Mouse (Mus musculus) adrenal gland, adult 18-20 months (tissue): ENCODE results near the gene Map2k7. TPM values are rescaled to one million over a fixed set of nuclear protein-coding genes. Genes with fewer than 3 reads are reported as not detected.
A peak's percentile ranks its signal among the peaks of the same experiment; 100 is the strongest.
"Not testable (repeated sequence)": the region's sequence is repeated elsewhere in the genome, so short reads cannot be mapped to it uniquely, and the experiment has no call there.

Experiments
- DNase-seq, 2 experiments: peaks; one replicate each; pipeline ENCODE4 v3.0.0; 2021 to 2022; ENCODE audit warnings: low spot score in 2 of 2
- total RNA-seq, 2 experiments: library from RNA; stranded (reverse); gene quantifications; 1 replicate in 1 of 2; 2 replicates in 1 of 2; pipeline ENCODE4 v1.2.3; 2021

The Map2k7 gene
- total RNA-seq, 2 experiments from 2014 or later: 79.0 to 93.2 TPM

DNA sequence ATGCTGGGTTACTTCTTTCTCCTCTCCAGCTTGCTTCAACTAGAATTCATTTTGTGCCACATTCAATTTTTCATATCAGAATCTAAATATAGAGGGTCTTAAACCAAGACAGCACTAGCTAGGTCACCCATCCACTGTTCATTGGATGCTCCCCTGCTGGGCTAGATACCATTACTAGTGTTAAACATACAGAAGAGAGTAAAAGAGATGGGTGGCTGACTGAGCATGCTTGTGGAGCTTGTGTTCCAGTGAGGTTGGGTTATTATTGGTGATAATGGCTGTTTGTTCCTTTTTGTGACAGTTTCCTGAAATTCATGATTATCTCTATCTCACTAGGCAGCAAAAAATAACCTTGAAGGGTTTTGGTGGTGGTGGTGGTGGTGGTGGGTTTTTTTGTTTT lies 16.5 kb upstream of the Map2k7 start:
- DNase-seq: no peak

DNA sequence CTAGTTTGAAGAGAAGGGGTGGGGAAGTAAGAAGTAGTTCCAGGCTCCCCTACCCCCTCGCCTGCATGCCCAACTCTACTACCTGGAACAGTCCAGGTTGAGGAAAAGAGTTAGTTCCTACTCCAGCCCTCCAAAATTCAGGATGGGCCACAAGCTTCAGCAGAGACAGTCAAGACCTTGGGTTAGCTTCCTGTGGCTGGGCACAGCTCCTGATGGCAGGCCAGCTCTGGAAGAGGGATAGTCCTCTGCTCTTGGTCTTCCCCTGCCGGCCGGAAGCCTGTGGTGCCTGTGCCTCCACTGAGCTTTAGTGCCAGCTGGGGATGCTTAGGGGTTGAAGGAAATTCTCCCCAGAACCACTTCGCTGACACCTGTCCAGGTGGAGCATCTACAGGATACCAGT lies 12.2 kb upstream of the Map2k7 start:
- DNase-seq: no peak

DNA sequence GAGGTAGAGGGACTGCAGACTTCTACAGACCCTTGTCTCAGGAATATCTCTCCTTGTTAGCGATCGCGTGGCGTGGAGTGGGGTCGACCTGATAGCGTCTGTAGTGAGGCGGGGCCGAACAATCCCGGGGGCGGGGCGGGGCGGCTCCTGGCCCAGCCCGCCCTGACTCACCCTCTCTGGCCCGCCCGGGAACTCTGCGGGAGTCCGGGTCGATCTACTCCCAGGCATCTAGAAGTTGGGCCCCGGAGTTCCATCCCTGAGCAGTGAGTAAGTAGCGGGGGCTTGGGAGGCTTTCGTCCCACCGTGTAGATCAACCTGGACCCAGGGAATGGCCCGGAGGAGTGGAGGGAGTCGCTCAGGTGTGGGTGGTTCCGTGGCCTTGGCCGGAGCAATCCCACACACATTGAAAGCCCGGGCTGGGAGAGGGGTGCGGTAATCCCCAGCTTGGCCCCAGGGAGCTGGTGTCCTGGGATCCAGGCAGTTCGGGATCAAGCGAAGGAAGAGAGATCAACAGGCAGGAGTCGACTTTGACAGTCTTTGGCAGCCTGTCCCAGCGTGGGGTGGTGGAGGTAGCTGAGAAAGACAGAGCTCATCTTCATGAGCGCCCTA lies 11.7 kb upstream of the Map2k7 start, which contains the start of gene Lrrc8e:
Gene Lrrc8e, plus strand, starts transcription at position 89 of the 609 bp plus-strand sequence.
- DNase-seq: peak; percentile 62 to 76

DNA sequence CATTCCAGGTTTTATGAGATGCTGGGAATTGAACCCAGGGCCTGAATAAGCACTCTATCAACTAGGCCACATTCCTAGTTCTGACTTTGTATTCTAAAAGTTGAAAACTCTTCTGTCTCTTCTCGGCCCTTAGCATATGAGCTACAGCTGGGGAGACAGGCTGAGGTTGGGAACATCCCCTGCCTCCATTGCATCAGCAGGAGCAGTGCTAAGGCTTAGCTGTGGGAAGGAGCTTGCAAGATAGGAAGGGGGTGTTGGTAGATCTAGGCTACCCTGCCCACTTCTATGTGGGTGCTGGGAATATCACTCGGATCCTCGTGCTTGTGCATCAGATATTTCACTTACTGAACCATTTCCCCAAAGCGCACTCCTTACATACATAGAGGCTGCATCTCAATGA lies 10.6 kb upstream of the Map2k7 start:
- no peak for DNase-seq

DNA sequence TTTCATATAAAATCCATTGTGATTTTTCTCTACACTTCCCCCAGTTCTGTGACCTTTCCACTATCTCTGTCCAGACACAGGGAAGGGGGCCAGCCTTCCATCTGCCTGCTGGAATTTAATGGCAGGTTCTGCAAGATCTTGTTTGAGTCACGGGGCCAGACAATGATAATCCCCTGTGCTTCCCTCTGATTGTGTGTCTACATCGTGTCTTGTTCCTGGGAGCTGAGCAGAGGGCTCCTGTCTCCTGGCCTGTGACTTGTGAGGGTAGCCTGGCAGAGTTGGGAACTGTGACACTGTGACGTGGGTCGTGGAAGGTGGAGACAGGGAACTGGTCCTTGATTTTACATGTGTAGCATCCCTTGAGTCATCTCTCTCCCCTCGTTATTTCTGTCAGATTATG lies 8.8 kb upstream of the Map2k7 start:
- no peak for DNase-seq

DNA sequence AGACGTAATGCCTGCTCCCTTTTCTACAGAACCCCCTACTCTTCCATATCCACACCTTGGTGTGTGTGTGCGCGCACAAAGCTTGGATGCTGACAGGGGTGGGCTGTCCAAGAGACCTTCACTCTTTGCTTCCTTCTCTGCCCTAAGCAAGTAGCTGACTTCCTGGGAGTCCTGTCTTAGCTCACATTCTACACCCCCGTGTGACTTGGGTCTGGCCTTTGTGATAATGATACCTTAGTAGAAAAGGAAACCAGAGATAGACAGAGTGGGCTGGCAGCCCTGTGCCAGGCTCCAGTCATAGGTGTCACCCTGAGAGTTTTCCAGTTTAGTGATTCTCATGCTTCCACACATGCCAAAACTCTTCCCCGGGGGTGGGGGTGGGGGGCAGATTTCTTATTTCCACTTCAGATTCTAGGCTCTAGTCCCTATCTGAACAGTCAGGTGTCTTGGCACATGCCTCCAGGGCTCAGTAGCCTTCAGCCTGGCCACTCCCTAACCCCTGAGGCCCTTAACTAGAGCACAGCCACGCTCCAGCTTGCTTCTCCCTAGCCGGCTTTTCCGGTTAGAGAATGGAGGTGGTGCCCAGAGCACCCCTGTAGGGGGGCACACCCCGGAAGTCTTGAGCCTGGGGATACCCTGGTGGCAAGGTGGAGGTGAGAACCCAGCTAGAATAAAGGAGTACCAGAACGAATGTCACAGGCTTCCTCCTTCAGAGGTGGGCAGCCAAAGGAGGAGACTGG lies 7.8 kb upstream of the Map2k7 start:
- no peak for DNase-seq

DNA sequence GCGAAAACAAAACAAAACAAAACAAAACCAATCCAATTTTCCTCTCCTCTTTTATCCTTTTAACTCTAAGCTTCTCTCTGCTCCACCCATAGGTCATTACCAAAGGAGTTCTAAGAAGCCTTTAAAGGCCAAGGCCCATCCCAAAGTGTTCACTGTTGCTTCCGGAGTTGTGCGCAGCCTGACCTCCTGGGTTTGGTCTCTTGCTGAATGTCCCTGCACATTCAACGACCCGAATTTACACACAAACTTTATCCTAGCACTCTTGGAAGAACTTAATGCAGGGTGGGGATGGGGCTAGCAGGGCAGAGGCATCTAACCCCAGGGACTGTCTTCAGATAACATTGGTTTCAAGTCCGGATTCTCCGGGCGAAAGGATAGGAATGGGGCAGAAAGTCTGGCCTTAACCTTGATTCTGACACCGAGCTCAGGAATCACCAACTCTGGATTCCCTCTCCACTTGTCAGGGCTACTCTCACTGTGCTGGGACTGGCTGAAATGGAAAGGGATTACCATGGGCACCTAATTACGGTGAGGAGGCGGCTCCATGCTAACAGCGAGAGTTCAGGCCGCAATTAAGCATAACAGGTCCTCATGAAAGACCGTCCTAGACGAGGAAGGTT lies 616 bp upstream of the Map2k7 start:
- peak in 1 of 2 experiments; percentile 58 for DNase-seq

DNA sequence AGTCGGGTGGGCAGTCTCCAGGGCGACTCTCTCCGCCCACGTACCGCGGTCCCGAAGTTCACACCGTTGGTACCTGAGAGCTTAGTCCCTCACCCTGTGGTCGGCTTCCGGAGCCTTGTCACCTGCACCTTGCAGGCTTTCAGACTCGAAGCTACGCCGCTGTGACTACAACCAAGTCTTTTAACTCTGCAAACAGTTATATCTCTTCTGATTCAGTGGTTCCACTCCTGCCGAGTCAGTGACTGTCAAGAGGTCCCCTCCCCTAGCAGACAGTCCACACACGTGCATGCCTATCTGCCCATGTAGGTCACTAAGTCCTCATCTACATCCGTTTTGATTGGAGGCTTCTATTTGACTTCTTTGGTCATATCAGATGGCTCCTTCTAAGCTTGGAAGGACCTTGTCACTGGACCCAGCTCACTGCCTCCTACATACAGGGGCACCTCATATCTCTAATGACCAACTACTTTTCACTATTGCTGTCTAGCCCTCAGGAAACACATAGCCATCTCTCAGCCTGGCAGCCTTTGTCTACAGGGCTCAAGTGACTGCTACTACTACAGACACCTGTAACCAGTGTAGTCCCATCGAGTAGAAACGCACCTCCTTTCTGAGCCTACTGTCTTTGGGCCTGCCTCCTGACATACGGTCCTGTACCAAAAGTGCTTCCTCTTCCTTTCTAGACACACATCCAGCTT lies 802 bp downstream of the Map2k7 start:
- DNase-seq: no peak

DNA sequence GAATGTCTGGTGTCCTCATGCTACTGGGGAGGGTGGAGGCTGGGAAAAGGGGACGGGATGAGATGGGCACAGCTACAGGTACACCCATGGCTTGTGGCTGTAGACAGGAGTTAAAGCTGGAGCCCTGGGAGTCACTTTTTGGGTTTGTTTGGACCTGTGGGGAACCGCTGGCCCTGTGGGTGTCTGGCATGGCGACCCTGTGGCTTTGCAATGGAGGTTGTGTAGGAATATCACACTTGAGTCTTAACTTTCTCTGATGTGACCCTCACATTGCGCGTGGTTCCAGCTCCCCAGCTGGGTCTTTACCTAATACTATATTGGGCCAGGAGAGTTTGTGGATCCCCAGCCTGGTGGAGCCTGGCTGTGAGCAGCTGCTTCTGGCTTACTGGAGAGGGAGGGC lies 6.5 kb downstream of the Map2k7 start:
- no peak for DNase-seq

DNA sequence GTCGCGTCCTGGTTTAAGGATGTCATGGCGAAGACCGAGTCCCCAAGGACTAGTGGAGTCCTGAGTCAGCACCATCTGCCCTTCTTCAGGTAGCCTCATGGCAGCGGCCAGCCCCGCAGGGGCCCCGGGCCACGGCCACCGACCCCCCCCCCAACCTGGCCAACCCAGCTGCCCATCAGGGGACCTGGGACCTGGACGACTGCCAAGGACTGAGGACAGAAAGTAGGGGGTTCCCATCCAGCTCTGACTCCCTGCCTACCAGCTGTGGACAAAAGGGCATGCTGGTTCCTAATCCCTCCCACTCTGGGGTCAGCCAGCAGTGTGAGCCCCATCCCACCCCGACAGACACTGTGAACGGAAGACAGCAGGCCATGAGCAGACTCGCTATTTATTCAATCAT lies 7.2 kb downstream of the Map2k7 start:
- DNase-seq: no peak

DNA sequence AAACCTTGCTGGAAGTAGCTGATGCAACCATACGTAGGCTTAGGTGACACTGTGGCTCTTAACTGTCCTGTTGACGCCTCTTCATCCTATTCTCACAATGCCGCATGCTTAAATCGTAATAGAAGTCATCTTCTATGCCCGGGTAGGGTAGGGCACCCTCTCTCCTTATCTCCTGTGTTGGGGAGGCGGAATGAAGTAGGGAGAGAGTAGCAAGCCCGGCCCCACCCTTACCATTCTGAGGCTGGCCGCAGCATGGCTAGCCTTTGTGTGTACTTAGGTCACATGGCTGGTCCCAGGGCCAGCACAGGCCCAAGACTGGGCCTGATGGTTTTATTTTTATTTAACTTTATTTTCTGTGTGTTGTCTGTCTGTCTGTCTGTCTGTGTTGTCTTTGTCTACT lies 8.7 kb downstream of the Map2k7 start:
- DNase-seq: no peak

DNA sequence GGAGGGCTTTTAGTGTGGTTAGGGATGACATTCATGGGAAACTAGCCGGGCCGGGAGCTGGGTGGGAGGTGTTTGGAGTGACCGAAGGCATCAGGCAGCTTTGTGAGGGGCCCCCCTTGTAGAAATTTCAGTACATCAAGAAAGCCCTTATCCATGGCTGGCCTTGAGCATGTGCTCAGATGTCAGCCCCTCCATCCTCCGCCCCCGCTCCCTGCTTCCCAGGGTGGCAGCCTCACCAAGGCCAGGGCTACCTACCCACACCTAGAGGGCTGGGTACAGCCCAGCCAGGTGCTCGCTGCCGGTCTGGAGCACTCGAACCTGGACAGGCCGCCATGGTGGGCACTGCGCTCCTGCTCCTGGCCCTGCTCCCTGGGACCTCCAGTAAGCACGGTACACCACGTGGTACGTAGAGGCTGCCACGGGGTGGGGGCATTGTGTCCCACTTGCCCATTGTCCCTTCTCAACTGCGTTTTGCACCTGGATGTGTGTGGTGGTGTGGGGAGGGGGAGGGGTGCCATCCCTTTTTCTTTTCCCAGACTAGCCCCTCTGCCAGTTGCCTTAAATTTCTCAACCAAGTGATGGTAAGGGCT lies 9.5 kb downstream of the Map2k7 start, which contains the start of gene Tgfbr3l:
Gene Tgfbr3l, plus strand, starts transcription at position 264 of the 590 bp plus-strand sequence.
- peak in 1 of 2 experiments; percentile 37 for DNase-seq

DNA sequence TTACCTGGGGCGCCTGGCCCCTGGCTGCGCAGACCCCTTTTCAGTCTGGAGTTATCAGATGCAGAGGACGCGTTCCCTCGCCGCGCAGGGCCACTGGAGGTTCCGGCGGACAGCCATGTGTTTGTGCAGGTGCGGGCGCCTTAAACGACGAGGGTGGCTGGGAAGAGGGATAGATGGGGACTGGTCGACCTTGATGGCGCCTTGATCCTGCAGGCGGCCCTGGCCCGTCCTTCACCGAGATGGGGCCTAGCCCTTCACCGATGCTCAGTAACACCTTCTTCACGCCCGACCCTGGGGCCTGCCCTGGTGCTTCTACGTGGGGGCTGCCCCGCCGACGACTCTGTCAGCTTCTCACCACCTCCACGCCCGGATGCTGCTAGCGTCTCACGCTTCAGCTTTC lies 10.7 kb downstream of the Map2k7 start:
- peak in 1 of 2 experiments; percentile 33 for DNase-seq

DNA sequence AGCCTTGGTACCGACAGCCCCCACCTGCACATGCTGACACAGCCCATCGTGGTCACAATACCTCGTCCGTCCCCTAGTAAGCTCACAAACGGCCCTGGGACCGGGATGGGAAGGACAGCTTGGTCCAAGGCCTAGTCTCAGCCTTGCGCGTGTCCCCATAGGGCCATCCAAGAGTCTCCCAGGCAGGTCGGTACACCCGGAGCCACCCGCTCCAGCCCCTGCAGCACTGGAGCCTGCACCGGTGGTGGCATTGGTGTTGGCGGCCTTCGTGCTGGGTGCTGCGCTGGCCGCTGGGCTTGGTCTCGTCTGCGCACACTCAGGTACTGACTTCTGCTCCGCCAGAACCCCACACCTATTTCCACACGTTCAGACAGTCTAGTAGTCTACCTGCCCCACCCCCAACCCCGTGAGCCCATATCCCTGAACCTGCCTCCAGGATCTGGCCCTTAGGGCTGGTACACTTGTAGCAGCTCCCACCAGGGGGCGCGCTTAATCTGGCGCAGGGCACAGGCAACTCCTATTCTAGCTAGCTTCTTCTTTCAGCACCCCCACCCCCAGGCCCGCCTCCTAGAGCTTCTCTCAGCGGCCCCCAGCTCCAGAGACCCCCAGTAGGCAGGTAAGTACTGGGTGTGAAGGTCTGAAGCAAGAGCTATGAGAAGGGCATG lies 11.9 kb downstream of the Map2k7 start:
- DNase-seq: peak; percentile 86 to 87

DNA sequence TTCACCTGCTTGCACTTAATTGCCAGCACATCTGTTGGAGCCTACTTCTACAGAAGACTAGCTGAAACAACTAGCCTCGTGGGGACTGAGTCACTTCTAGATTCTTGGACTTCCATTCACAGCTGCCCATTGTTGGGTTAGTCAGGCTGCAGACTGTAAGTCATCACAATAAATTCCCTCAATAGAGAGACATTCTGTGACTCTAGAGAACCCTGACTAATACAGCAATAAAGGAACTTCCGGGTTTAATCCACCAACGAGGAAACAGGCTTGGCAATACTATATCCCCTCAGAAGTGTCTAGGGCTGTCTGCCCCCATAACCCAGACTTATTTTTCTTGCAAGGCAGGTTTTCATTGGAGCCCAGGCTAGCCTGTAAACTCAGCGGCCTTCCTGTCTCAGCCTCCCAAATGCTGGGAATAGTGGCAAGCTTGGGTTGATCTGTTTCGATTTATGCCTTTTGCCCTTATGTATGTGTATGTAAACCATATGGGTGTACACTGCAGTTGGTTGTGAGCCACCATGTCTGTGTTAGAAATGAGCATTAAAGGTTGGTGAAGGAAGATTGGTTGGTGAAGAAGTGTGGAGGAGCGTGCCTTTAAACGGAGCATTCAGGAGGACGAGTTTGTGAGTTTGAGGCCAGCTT lies 13.7 kb downstream of the Map2k7 start:
- no peak for DNase-seq

DNA sequence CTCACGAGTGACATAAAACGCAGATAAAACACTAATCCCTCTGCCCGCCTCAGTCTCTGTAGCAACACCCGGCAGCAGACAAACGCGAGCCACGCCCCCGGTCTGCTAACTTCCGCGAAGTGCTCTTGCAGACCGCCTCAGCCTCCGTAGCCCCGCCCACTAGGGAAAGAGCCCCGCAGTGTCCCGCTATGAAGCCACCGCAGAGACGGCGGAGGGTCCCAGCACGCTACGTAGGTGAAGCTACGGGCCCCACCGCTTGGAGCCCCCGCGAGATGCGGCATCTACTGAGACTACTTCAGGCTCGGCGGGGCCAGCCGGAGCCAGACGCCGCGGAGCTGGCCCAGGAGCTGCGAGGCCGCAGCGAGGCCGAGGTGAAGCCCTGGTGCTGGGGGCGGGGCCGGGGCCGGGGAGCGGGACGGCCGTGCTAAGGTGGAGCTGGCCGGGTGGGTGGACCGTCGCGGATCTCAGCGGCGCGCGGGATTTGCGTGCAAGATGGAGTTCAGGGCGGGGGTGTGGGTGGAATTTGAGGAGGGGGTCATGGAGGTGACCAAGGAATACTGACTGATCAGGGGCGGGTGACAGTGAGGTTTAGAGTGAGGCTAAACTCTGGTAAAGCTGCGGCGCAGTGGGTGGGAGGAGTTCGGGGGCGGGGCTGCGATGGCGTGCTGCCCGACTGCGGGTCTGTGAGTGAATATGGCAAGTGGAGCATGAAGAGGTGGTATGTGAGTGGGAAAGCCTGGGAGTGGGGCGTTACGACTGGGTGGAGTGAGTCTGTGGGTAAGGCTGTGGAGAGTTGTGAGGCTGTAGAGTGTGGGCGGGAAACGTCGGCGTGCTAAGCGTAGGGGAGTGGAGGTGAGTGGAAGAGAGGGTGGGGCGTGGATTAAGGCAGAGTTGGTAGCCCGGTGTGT lies 14.6 kb downstream of the Map2k7 start, which contains the start of gene Snapc2:
Gene Snapc2, plus strand, starts transcription at position 147 of the 908 bp plus-strand sequence.
- peak; percentile 96 for DNase-seq

DNA sequence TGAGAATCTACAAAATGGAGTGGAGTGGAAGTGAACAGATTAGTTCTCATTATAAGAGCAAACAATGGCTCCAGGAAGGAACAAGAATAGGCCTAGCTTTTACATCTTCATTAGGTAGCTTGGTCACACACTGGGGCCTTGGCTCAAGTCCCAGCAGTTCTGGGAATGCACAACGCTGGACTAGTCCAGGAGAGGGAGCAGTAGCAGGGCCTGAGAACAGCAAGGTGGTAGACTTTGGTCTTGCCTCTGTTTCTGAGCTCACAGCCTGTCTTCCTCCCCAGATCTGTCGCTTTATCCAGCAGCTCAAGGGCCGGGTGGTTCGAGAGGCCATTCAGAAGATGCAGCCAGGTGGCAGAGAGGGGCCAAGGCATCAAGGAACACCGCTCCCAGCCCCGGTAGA lies 15.5 kb downstream of the Map2k7 start:
- DNase-seq: no peak

DNA sequence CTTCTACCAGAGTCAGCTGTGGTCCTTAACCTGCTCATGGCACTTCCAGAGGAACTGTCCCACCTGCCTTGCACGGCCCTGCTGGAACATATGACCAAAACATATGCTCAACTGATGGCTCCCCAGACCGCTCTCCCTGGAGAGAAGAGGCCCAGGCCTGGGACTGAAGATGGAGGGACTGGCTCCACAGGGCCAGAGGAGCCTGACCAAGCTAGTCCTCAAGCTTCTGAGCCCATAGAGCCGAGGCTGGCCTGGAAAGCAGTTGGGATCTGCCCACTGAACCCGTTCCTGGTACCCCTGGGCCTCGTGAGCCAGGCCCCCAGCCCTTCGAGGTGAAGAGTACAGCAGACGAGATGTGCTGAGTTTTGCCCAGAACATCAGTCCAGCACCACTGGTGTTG lies 16.9 kb downstream of the Map2k7 start:
- not testable (repeated sequence) for DNase-seq

DNA sequence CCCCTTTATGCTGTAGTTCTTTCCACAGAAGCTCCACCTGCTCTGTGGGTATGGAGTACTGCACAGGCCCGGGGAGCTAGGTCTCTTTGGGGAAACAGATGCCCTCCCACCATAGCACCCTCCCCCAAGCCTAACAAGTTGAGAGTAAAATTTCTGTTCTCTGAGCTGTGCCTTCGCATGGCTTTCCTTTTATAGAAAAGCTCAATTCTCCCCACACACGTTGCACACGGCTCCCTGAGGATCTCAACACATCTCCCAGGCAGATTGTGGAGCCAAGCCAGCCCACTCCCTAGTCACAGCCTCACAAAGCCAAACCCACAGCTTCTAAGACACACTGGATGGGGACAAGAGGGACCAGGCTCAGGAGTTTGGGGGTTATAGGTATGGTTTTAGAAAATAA lies 18.4 kb downstream of the Map2k7 start:
- no peak for DNase-seq
